In the genomic region with DNA sequence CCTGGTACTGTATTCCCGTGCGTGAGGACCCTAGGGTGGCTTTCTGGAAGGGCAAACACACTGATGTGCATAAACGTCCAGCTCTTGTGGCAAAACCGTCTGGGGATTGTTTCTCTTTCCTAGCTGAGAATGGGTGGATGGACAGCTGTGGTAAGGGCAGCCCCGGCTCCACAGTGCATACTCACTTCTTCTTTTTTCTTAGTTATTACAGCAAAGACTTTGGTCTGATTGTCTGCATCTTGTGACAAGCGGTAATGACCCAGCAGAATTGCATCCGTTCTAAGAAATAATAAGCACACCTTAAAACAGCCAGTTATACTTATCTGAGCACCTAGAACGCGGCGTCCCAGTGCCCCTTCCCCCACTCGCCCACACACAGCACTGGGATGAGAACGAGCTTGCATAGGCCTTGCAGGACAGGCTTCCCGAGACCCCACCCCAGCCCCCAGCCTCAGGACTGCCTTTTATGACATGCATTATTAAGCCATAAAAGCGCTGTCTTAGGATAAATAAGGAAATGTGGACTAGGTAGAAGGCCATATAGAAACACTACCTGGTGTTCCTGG, we compare ENCODE assay signal across 19 mouse cellular contexts. TPM values are rescaled to one million over a fixed set of nuclear protein-coding genes. Genes with fewer than 3 reads are reported as not detected.
"Had no signal": no experiment of that assay in that cellular context is flagged by ENCODE, and none has a peak within 500 bp of the region (broad histone marks: within the 10 kb centered on the region; RNA-seq: fewer than 3 reads in every experiment).

No protein-coding gene starts in this region.

- H3K4me3 ChIP-seq: kidney, embryonic 15.5 days; left cerebral cortex, adult 2 months; limb, embryonic 10.5 days; liver, embryonic 15.5 days; midbrain, embryonic 13.5 days; neural tube, embryonic 12.5 days had no signal

- H3K27me3 ChIP-seq: kidney, embryonic 15.5 days; liver, embryonic 15.5 days; midbrain, embryonic 13.5 days; neural tube, embryonic 12.5 days had no signal

- ATAC-seq: midbrain, embryonic 13.5 days had no signal

- H3K4me1 ChIP-seq: kidney, embryonic 15.5 days; limb, embryonic 10.5 days; midbrain, embryonic 13.5 days; neural tube, embryonic 12.5 days had no signal

- H3K4me2 ChIP-seq: kidney, embryonic 15.5 days; liver, embryonic 11.5 days; liver, embryonic 15.5 days; lung, embryonic 14.5 days; midbrain, embryonic 13.5 days; neural tube, embryonic 12.5 days had no signal

- H3K27ac ChIP-seq: kidney, embryonic 15.5 days; left cerebral cortex, adult 2 months; limb, embryonic 10.5 days; liver, embryonic 15.5 days; midbrain, embryonic 13.5 days; neural tube, embryonic 12.5 days; stomach, postnatal 0 days had no signal

- H3K9me3 ChIP-seq: kidney, embryonic 15.5 days; limb, embryonic 10.5 days; liver, embryonic 15.5 days; midbrain, embryonic 13.5 days; neural tube, embryonic 12.5 days had no signal

- H3K9ac ChIP-seq: kidney, embryonic 15.5 days; liver, embryonic 15.5 days; lung, embryonic 14.5 days; midbrain, embryonic 13.5 days; neural tube, embryonic 12.5 days had no signal

- DNase-seq: kidney, postnatal 14 days; lung, embryonic 14.5 days; lung, postnatal 10 days; lung, postnatal 4 days; right cerebral cortex, postnatal 14 days; thymus, postnatal 25 days had no signal

RNA-seq across cellular contexts. Expression of a gene that starts 34.1 kb away (rescaled TPM):
- total RNA-seq: layer of hippocampus, adult 8-10 months; layer of hippocampus, postnatal 14 days; left cerebral cortex, adult 2 months; left cerebral cortex, postnatal 14 days had no signal
- polyA plus RNA-seq: large intestine, adult 2 months; limb, embryonic 10.5 days; liver, embryonic 11.5 days; liver, embryonic 15.5 days; neural tube, embryonic 12.5 days; small intestine, adult 2 months; stomach, postnatal 0 days had no signal
